Mouse (Mus musculus): ENCODE data around the gene Gtsf1l. TPM values are rescaled to one million over a fixed set of nuclear protein-coding genes. Genes with fewer than 3 reads are reported as not detected.

Gtsf1l gene
- polyA plus RNA-seq, 1 experiment from 2014 or later = not detected

Small RNA genes lying within 50 kb of the gene (microRNA-seq; reads per million reads assigned to microRNA genes)
- gene Gm22174 (not detected), gene Mir7003 (not detected)

Other genes with a start within 250 kb of the Gtsf1l start
- gene Srsf6, start 156.3 kb downstream of the Gtsf1l start, polyA plus RNA-seq (2015; fragmentation: Nextera tagmentation; extraction: Ambion mirVana) = 196 and 204 TPM in 2 replicates
- gene L3mbtl1, start 144.4 kb downstream of the Gtsf1l start, polyA plus RNA-seq (2015; fragmentation: Nextera tagmentation; extraction: Ambion mirVana) = 0.39 and 0.57 TPM in 2 replicates
- gene Sgk2, start 100.5 kb downstream of the Gtsf1l start, polyA plus RNA-seq (2015; fragmentation: Nextera tagmentation; extraction: Ambion mirVana) = 0.06 TPM in 1 of 2 replicates, not detected in the other
- gene Ift52, start 70.5 kb downstream of the Gtsf1l start, polyA plus RNA-seq (2015; fragmentation: Nextera tagmentation; extraction: Ambion mirVana) = 47.0 and 48.5 TPM in 2 replicates
- gene Mybl2, start 33.2 kb downstream of the Gtsf1l start, polyA plus RNA-seq (2015; fragmentation: Nextera tagmentation; extraction: Ambion mirVana) = 10.8 and 12.4 TPM in 2 replicates
- 38.8 and 44.2 TPM in 2 replicates for gene Tox2, start 115.3 kb upstream of the Gtsf1l start, polyA plus RNA-seq (2015; fragmentation: Nextera tagmentation; extraction: Ambion mirVana)